Mouse (Mus musculus) natural killer cell, adult 2 months (primary cell): ENCODE results near the gene Tet3.

Experiments
- DNase-seq, 2 experiments: peaks; one replicate each; pipeline ENCODE4 v3.0.0; 2022; ENCODE audit warnings: low spot score in 2 of 2

Tet3 gene

DNA sequence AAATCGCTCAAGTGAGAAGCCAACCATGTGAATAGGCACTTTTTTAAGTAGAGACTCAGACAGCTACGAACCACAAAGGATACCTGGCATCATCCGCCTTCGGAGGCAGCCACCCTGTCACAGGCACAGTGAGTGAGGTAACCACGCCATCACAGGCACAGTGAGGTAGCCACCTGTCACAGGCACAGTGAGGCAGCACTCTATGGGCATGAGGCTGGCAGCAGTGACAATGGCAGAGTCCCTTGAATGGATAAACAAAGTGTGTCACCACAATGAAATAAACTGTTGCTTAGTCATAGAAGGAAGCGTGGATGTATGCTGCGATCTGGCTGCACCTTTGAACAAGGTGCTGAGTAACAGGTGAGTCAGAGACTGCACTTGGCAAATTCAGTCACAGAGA lies 19.7 kb upstream of the Tet3 start:
- peak in 1 of 2 experiments; percentile 36 for DNase-seq

DNA sequence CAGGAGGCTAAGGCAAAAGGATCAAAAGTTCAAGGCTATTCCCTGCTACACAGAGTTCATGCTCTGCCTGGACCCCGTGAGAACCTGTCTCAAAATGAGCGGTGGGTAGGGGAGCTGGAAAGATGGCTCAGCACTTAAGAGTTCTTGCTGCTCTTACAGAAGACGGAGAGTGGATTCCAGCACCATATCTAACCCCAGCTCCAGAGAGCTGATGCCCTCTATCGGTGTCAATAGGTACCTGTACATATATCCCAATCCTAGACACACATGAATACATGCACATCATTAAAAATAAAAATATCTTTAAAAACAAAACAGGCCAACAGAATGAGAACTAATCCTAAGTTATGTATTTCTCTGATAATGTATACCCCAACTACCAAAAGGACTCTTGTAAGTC lies 19.3 kb upstream of the Tet3 start:
- DNase-seq = no peak

DNA sequence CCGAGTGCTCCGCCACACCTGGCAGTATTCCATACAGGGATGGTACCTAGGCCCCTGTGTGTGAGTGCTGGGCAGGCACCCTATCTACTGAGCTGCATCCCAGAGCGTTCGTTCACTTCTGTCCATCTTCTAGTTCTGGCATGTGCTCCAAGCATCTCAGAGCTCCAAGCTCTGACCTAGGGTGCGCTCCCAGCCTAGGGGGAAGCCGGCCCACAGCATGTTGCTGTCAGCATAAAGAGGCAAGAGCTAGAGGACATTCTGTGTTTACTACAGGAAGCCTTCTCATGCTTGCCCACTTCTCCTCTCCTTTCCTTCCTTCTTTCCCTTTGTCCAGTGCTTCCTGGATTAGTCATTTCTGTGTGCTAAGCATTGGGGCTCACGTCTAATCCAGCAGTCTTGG lies 16.5 kb upstream of the Tet3 start:
- DNase-seq = no peak

DNA sequence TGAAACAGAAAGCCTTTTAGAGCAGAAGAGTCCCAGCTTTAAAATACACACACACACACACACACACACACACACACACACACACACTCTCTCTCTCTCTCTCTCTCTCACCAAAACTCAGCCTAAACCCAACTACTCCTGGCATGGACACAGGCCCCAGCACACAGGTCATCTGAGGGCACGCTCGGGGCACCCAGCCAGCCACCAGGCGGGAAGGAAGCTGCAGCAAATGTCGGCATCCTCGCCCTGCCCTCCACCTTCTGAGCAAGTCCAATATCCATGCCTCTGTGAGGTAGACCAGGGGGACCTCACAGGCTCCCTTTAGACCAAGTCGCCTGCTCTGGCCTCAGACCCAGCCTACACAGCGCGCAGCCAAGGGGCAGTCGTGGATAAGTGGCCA lies 14.4 kb upstream of the Tet3 start:
- DNase-seq = no peak

DNA sequence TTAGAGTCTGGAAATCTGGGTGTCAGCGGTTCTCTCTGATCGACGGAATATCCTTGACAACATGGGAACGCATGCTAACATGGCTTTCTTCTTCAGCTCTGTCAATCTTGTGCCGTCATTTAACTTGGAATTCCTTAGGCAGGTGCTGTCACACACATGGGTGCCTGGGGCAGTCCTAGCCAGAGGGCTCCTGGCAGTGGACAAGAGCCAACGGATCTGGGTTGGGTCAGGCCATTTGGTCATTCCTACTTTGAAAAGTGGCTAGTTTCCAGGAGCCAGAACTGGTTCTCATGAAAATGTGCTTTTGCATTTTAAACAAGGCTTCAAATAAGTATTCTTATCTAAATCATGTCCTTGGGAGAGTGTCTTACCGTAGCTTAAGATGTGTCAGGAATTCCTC lies 12.9 kb upstream of the Tet3 start:
- DNase-seq = no peak

DNA sequence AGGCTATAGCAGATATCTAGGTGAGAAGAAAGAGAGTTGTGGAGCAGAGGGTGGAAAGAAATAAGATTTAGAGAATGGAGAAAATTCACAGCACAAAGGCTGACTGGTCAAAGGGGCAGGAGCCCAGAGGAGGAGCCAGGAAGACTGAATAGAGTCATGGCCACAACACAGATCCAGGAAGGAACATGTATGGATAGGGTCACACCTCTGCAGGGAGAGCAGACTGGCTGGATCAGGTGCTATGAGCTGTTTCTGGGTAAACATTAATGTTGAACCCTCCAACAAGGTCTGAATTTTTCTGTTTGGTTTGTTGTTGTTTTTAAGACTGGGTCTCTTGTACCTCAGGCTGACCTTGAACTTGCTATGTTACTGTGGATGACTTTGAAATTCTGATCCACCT lies 5.1 kb upstream of the Tet3 start:
- no peak for DNase-seq

DNA sequence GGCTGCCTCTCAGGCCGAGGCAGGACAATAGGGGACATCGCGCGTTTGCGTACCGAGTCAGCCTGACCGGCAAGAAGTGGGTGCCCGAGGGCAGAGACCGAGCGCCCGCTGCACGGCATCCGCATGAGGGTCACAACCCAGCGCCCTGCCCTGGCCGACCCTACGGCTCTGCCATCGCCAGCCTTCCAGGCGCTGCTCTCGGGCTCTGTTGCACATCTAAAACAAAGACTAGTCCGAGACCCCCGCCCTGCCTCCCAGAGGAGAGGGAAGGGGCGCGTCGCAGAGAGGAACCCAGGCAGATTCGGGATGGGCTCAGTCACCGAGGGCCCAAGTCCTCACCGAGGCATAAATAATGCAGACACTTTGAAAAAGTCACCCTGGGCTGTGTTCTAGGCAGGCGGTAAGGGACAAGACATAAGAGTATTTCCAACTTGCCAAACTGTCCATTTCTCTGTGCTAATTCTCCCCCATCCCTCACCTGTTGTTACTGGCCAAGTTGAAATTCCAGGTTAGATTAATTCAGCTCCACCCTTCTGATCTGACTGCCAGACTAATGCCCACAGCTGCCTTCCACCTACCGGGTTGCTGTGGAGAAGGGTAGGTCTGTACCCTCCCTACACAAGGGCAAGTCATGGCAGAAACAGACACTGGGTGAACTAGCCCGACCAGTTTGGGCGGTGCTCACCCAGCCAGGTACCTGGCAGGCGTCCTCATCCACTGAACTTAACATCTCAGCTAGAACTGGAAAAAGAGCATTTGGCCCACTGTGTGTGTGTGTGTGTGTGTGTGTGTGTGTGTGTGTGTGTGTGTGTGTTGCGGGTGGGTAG lies 1.7 kb downstream of the Tet3 start:
- no peak for DNase-seq

DNA sequence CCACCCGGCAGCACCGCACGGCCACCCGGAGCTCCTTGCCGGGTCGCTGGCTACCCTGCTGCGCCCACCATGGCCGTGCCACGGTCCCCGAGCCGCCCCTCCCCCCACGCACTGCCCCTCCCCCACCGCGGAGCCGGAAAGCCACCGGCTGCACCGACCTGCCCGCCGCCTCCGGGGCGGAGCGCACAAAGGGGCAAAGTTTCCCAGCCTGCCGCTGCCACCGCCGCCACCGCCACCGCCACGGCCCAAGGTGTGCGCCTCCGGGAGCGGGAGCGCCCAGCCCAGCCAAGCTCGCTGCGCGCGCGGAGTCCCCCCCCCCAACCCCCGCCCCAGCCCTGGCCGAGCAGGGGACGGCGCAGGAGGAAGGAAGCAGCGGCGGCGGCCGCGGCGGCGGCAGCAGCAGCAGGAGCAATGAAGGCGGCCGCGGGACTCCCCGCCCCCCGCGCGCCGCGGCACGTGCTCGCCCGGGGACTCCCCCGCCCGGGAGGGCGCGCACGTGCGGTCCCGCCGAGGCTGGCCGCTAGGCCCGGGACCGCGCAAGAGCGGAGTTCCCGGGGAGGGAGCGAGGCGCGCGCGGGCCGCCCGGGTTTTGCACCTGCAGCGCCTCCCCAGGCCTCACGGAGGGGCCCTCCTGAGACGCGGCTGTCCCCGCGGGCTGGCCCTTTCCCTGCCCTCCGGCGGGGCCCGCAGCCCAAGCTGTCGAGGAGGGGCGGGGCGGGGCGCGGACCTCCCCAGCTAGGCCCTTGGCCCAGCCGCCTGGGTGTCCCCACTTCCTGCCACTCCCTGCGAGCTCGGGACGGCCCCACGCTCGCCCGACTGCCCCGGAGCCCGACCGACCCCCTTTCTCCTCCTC lies 2.5 kb downstream of the Tet3 start:
- DNase-seq = peak; percentile 87

DNA sequence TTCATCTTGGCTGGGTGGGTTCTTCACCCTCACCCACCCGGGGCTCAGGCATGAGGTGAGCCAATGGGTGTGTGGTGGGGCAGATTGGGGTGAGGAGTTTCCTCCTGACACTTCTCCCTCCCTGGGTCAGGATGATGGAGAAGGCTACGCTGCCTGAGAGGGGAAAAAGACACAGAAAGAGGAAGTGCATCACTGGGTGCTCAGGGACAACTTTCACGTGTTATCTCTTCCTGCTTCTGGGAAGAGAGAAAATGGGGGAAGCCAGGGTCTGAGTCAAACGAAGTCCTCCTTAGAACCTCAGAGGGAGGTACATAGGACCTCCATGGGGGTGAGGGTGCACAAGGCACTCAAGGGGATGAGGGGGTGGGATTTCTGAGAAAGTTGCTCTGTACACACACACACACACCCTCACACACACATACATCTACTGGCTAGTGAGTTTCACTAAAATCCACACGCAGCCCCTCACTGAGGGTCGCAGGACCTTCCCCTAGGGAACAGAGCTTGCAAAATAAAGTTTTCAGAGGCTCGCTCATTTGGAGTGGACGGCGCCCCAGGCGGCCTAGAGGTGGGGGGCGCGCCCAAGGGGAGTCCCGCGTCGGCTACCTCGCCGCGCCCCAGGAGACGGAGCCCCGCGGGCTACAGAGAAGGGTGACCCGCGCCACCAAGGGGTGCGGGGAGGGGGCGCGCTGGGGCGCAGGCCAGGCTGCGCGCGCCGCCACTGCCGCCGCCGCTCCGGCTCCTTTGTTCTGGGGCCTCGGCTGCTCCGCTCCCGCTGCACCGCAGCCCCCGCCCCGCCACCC lies 3.4 kb downstream of the Tet3 start:
- DNase-seq = peak in 1 of 2 experiments; percentile 47

DNA sequence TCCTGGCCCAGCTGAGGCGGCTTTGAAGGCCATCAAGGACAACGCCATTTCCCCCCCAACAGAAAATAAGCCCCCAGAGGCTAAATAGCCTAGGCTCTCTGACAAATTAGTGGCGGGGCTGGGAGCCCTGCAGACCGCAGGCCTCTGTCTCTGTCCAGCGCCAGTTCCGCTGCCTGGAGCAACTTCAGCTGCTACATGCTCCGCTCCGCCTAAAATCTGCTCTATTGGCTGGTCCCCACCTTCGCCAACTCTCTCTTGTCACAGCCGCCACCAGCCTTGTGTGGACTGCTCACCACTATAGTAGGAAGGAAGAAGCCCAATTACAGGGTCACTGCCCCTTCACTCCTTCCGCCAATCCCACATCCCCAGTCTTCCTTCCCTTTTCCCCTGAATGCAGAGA lies 5.2 kb downstream of the Tet3 start:
- no peak for DNase-seq

DNA sequence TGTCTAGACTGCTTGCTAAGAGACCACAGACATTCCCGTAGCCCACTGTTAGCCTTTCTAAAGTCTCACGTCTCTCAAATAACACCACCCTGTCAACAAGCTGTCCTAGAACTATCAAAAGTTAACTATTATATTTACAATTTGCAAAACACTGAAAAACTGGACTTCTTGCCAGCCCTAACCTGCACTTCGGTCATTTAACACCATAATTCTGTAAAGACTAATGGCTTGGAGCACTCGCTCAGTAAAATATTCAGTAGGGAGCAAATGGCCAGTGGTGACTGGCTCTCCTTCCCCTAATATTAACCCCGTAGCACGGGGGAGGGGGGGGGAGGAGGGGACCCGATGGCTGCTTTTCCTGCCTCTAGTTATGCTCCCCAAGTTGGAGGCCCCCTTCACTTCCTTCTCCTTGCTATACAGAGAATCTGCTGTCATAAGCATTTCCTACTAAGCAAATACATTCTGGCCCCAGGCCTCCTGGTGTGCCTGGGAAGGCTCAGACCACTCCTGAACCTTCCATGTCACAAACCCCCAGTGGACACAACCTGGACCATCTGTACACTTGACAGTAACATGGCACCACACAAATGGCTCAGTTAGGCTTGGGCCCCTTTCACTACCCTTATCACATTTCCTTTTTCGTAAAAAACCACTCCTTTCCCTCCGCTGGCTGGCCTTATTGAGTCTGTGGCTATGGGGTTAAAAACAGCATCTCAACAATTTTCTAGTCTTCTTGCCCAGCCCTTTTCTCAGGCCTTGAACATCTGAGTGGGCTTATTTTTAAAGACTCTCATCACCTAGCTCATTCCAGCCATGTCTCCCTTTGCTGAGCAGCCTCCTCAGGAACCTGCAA lies 8.2 kb downstream of the Tet3 start:
- no peak for DNase-seq

DNA sequence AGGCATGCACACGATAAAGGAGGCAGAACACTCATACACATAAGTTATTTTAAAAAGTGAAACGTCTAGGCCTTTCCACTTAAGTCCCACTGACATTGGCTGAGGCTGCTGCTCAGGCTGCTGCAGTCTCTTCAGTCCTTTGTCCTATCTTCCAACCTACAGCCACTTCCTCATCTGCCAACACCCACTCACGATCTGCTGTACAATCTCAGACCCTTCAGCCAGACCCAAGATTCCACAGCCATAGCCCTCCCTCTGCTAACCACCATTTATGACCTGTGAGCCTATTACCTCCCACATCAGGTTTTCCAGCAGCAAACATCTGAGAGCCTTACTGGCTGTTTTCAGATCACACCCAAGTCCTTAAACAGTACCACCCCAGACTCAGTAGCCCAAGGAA lies 9.4 kb downstream of the Tet3 start:
- no peak for DNase-seq

DNA sequence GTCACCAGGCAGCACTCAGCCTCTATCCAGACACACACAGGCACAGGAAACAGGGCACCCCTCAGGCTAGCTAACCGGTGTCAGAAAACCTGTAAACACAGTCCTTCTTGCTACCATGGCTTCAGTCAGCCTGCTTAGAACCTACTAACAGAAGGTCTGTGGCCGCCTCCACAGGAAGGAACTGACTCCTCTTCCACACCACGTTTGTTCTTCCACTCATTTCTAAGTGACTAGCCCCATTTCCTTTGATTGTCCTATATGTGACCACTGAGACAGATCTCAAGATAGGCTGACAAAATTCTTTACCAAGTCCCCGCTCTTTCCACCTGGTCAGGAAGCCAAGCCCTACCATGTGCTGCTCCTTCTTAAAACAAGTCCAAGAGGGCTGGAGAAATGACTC lies 10.0 kb downstream of the Tet3 start:
- DNase-seq = peak in 1 of 2 experiments; percentile 25

DNA sequence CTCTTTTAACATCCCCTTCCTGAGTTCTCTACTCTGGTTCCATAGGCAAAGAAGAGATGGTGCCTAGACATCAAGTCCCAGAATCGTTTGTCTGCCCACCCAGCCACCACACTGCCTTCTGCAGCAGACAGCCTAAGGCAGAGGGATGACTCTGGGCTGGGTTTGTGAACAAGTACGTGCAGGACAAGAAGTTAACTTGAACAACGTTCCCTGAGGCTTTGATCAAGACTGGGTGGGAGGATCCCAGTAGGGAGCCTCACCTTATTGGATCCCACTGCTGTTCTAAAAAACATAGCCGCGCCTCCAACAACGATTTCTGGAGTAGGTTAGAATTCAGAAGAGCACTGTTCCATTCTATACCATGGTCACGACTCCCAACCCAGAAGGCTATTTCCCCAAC lies 11.9 kb downstream of the Tet3 start:
- no peak for DNase-seq

DNA sequence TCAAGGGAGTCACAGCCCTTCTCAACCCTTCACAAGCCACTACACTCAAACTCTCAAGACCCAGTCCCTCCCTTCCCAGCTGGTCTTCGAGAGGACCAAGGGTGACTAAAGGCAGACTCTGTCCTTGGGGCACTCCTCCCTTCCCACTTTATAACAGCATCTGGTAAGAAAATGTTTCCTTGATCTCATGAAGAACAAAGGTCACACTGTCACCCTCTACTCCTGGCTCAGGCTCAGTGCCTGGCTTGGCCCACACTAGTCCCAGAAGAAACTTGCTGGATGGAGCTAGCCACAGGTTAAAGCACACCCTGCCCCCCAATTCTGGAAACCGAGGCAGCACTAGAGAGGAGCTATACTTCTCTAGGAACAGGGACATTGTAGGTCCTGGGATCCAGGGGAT lies 13.1 kb downstream of the Tet3 start:
- DNase-seq = no peak

DNA sequence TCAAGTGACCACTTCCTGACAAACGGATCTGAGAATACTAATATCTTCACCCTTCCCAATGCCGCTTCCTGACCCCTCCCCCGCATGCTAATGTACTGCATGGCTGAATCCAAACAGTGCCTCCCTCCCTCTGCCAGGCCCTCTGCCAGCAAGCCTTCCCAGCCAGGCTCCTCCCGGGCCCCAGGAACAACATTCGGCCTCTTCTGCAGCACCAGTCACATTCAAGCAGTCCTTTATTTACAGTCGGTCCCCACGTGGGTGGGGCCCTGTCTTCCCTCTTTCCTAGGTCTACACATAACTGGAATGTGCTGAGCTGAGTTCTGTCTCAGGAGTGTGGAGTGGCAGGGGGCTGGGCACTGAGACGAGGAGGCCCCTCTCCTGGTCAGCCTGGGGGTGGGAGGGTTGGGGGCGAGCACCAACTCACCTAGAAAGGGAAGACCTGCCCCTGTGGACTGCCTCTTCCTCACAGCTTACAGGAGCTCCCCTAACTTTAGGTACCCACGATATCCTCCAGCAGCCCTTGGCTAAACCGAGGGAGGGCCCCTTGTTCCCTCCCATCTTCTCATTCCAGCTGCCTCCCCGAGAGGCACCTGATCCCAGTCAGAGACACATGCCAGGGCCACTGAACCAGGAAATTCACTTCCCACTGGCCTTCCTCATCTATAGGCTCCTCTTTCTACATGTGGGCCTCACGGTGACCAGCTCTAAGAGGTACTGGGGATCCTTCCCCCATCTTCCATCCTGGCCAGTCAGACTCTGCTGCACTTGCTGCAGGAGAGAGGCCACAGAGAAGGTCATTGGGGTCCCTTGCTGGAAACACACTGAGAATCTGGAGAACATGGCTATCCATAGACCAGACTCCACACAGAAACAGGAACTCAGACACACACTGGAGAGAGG lies 15.2 kb downstream of the Tet3 start:
- DNase-seq = no peak

DNA sequence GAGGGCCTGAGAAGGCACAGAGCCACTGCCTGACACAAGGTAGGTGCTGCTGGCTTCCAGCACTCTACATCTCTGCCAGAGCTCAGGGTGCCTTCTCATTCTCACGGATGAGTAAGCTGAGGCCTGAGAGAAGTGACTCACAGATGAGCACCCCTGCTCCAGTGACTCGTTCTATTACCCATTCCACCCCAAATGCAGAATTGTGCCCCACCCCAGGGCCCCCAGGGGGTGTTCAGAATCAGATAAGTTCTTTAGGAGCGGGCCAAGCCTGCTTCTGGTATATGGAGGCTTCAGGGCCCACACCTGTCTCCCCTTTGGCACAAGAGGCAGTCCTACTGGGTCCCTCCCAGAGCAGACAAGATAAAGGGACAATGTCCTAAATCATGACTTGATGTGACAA lies 16.2 kb downstream of the Tet3 start:
- no peak for DNase-seq

DNA sequence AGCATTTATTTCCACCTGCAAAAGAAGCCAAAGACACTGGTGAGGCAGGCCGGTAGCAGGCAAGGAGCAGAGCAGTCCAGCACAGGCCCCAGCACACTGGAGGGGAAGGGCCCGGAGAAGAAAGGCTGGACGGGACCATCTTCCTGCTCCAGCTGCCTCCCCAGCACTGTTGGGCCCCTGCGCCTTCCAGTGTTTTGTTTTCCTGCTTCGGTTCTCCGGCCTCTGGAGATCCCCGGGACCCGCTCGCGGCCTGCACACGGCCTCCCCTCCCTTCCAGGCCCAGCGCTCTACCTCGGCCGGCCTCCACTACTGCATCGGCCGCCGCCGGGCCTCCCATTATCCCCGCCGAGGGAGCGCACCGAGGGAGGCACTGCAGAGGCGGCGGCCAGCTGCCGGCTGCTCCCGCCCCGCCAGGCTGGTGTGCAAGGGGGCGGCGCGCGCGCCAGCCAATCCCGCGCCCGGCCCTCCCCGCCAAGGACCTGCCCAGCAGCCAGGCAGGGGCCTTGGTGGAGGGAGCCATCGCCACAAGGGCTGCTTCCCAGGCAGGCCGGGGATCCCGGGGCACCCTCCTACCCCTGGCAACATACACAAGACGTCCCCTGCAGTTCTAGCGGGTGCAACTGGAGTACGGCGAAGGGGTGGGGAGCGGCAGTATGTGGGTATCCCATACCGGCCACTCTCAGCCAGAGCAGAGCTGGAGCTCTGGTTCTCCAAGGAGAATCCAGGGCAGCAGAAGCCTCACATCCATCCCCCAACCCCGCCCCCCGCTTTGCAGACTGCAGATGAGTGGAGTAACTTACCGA lies 17.4 kb downstream of the Tet3 start:
- DNase-seq = peak; percentile 55 to 57

DNA sequence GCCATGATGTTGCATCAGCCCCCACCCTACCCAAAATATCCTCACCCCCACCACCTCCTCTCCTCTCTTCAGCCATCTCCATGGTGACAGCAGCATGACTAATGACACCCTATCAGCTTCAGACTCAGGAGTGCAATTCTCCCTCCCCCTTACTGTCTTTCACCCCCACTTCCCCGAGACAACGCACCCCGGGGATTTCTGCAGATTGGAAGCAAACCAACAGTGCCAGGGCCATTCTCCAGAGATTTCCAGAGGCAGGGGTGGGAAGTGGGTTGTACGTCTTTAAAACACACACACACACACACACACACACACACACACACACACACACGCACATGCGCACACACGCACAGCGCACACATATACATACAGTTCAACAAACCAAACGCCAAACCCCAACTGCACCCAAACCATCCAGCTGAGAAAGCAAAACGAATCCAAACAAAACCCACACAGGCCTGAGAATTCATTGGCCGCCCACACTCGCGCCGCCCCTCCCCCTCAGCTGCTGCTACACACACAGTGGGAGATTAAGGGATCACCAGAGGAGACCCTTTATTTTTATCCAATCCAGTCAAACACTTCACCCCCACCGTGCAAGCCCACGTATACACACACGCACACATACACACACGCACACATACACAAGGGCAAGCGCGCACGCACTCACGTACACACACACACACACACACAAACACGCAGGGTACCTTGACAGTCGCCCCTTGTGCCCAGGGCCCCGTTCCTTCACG lies 18.2 kb downstream of the Tet3 start:
- DNase-seq = no peak
